Mouse (Mus musculus): ENCODE measurements around the gene Sec24d.

DNA sequence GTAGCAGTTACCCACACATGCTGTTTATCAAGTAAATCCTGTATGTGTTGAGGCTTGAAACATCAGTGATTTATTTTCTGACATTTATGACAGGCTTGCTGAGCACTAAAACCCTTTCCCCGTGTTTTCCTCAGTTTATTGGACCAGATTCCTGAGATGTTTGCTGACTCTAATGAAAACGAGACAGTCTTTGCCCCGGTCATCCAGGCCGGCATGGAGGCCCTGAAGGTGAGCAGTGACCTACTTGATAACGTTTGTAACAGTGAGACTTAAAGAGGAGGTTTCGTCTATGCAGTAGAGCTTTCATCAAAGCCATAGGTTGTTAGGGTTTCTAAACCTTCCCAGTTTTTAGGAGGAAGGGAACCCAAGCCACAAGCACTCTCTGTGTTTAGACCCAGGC is 76.4 kb downstream of the Sec24d start:
- no peak for TF ChIP-seq CTCF (IDR thresholded peaks at IDR 0.05; ENCODE audit: control insufficient read depth, insufficient read depth, low read length)
- TF ChIP-seq POLR2A (IDR thresholded peaks at IDR 0.05; ENCODE audit: borderline replicate concordance, control insufficient read depth, low read depth, low read length) = no peak

All from bone marrow, adult 2 months (tissue).